Mouse (Mus musculus) heart, adult 9 months (tissue): ENCODE measurements at regions not wholly inside any gene's neighbourhood (a gene's known extent, or its start where the extent isn't known, plus 50 kb on each side); places are given as distances from the start of the nearest gene placed in this dataset.

Source experiments
- DNase-seq, 2 experiments: peaks; one replicate each; pipeline ENCODE4 v3.0.0; 2022; ENCODE audit warnings: low spot score in 2 of 2

DNA sequence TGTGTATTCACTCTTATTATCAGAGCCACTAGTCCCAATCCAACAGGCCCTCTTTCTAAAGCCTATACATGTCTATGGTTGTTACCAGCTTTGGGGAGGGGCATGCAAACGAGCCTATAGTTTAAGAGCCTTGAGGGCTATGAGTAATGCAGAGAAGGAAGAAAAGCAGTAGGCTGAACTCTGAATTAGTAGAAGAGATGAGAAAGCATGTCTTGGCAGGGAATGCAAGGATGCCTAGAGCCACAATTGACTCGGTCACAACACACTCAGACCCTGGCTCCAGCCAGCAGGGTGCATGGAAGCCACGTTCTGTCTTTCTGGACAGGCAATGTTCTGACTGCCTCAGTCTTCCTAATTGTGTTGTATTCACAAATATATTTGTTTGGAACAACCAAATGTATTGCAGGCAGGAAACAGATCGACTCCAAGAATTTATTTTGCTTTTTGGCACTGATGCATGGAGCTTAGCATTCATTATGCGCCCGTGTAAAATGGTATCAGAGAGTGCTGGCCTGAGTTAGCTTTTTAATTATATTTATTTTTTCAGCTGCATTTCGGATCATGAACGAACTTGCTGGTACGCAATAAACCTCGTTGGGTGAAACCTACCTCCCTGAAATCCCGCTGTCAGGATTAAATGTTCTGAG lies 110.2 kb downstream of the Rybp start:
- DNase-seq = no peak

GRCm38 (mm10) chr6:100170711-100171348 lies 116.5 kb downstream of the Rybp start:
- DNase-seq = peak in 1 of 2 experiments; percentile 57

GRCm38 (mm10) chr6:100167321-100167720 lies 120.0 kb downstream of the Rybp start:
- DNase-seq = no peak

DNA sequence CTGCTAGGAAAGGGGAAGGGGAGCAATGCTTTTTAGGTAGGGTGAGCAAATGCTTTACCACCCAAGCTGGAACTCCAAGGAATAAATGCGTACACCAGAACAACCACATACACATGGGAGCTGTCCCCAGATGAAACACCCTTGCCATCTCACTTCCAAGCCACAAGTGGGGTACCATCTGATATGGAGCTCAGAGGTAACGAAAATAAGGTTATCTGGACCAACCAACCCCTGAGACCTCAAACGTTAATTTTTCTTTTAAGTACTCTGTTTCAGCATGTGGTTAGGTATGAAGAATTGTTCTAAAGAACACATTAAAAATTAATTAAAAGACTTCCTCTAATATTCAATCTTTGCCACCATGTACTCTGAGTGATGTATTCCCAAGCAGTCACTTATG lies 121.5 kb downstream of the Rybp start:
- DNase-seq = no peak

GRCm38 (mm10) chr6:100164162-100164561 lies 123.1 kb downstream of the Rybp start:
- DNase-seq = no peak

DNA sequence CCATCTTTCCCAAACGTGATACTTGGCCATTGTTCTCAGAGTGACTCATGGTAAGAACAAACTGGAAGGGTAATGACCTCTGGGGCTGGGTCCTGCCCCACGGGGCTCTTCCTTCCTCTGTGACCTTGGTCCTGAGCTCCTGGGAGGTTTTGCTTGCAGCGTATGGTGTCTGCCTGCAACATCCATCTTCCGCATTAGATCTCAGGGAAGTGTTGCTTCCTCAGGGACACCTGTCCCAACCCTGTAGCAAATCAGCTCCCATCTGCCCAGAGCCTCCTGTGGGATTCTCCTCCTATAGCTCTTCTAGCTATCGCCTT lies 123.5 kb downstream of the Rybp start:
- DNase-seq = no peak

- DNase-seq = peak; percentile 84 to 86
Observed at GRCm38 (mm10) chr6:100162961-100163813, 124.1 kb downstream of the Rybp start.

DNA sequence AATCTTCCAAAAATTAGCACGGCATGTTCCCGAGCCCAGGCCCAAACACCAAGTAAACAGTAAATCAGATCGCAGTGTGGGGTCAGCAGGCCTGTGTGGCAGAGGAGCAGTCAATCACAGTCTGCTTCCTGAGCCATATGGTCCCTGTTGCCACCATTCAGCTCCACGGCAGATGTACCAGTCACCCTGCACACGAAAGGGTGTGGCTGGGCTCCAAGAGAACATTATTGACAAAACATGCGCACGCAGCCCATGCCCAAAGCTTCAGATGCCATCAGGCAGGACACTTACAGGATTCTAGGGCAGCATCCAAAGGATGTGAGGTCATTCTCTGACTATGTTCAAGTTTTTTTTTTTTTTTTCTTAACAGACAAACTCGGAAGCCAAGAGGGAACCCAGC lies 126.6 kb downstream of the Rybp start:
- no peak for DNase-seq

- DNase-seq = no peak
Observed at GRCm38 (mm10) chr6:100159817-100160216, 127.5 kb downstream of the Rybp start.

- no peak for DNase-seq
Observed at GRCm38 (mm10) chr6:100159246-100159645, 128.0 kb downstream of the Rybp start.

- DNase-seq = no peak
Observed at GRCm38 (mm10) chr6:100157288-100157687, 130.0 kb downstream of the Rybp start.

DNA sequence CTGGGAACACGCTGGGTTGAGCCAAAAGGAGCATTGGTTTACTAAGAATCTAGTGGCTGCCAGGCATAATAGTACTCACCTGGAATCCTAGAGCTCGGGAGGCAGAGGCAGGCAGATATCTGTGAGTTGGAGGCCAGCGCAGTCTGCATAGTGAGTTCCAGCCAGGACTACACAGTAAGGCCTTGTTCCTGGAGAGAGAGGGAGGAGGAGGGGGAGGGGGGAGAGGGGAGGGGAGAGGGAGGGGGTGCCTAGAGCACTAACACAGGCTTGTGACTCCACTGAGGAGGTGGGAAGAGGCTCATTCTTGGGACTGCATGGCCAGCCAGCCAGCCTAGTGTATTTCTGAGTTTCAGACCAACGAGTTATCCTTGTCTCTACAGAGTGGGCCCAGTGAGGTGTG lies 131.1 kb downstream of the Rybp start:
- DNase-seq = no peak

- peak; percentile 33 to 59 for DNase-seq
Observed at GRCm38 (mm10) chr6:100155676-100156075, 131.6 kb downstream of the Rybp start.

GRCm38 (mm10) chr6:100151447-100151846 lies 135.8 kb downstream of the Rybp start:
- DNase-seq = no peak

DNA sequence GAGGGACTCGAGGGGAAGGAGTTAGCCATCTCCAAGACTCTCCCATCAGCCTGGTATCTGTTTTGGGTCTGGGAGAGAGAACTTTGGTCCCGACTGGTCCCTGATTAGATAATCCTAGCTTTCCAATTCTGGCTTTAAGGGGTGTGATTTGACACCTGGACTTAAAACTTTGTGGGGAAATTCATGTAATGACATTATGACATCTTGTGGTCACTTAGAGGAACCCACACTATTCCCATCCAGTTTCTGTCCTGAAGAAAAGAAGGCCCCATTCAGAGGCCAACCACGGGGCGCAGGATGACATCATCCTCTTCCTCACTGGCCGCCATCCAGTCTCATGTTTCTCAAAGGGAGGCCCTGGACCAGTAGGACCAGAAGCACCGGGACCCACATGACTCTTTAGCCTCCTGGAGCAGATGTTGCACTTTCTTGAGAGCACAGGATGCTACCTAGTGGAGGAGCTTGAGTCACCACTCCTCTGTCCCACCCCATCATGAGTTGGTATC lies 136.5 kb downstream of the Rybp start:
- no peak for DNase-seq

DNA sequence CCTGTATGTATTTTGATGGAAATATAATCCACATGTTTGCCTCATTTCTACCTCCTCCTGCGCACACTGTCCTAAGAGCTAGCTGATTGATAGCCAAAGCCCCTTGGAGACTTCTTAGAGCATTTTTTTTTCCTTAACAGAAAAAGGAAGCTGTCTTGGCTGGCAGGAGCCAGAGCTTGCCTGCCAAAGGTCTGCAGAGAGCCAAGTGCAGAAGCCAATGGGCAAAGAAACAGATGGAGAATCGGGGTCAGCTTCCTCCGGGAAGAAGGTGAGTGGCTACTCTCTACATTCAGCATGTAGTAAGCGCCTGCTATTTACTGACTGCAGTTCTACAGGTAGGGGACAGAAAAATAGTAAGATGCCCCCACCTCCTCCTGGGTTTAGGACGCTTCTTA lies 137.8 kb downstream of the Rybp start:
- no peak for DNase-seq

DNA sequence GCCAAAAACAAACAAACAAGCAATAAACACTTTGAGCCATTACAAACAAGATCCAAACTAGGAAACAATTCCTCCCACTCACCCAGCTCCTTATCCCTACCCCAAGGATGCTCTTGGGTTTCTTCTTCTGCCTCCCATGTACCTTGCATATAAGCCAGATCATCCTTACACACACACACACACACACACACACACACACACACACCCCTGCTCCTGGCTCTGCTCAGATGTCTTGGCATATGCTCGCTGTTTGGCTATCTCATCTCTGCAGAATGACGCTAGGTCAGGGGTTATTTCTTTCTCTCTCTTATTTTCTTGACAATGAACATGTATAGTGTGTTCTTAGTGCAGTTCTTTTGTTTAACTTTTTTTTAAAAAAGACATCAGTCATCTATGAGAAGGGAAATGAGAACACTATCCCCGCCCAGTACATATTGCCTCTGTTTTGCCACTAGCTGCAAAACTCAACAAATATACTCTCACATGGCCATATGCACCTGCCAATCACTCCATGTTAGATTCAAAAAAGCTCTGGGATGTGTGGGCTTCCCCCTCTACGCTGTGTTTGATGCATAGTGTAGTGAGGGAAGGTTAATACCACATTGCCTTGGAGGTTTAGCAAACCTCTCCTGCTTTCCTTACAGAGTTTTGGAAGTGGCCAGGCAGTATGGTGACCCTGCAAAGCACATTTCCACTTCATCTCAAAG lies 138.4 kb downstream of the Rybp start:
- DNase-seq = no peak

DNA sequence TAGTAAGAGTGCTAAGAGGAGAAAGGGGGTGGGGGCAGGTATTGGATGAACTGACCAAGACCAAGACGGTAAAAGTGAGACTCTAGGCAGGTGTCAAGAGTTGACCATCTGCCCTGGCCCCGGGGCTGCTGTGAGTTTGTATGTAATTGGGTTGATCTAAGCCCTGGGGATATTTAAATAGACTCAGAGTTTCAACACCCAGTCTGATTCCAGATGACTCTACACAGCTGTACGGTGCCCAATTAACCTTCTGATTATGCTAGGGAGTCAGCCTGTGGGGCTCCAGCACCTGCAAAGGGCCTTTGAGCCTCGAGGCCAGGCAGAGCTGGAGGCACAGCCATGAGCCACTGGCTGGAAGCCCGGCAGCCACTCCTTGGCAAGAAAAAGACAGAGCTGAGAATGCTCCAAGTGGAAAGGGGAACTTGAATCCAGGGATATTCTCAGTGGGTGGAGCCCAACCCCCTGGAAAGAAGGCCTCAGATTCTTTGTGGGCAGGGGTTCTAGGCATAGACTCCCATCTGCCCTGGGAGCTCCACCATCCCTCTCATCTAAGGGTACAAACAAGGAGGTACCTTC lies 140.8 kb downstream of the Rybp start:
- DNase-seq = no peak

DNA sequence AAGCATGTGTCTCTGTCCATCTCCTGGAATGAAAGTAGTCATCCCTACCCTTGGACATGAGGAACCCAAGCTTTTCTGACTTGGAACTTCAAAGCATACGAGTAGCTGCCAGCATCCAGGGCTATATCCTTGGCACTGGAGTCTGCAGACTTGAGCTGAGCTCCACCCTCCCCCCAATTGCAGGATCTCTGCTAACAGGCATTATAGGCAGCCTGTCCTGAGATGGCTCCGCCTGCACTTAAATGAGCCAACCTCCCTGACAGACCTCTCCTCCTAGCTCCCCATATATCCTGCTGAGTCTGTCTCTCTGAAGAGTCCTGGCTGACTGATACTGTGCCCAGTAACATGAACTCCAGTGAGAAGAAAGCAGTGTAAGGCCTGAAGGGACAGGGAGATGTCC lies 141.4 kb downstream of the Rybp start:
- DNase-seq = no peak

DNA sequence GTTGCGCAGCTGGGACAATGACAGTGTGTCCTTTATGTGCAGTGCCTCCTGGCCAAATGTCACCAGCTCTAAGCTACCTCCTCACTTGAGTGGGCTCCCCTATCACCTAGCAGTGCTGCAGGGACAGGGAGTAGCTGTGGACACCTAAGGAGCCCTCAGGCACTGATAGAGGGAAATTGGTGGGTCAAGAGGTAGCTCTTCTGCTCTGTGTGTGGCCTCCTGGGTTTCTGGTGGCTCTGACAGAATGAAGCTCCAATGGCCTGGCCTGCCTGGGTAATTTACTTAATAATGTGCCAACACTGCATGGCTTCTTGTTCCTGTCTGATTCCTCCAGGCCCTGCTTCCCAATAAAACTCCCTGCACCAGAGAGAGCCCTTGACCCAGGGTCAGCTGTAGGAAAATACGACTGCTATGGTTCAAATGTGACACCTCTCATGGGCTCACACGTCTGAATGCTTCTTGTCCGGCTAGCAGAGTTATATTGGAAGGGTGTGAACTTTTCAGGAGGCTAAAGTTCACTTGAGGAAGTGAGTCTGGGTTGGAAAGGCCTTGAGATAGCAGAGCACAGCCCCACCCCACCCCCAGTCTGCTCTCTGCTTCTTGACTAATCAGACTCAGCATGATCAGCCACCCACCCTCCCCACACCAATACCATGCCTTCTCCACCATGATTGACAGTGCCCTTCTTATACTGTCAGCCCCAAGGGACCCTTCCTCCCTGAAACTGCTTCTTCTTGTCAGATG lies 142.6 kb downstream of the Rybp start:
- DNase-seq = no peak
